Mouse (Mus musculus) heart, adult 2 months (tissue): ENCODE results near the gene Dcp1a. TPM values are rescaled to one million over a fixed set of nuclear protein-coding genes. Genes with fewer than 3 reads are reported as not detected.

ENCODE experiments used
- DNase-seq, 2 experiments: peaks; one replicate each; pipeline ENCODE4 v3.0.0; 2021
- H3K27ac ChIP-seq: fragments of 200-600 bp; 2 replicates; pipeline ENCODE4 v1.8.1; 2022
- H3K27me3 ChIP-seq: fragments of 200-500 bp; 2 replicates; pipeline ENCODE4 v1.6.1; 2012; ENCODE audit warnings: mild to moderate bottlenecking, low read length, inconsistent platforms, mixed read lengths; ENCODE audit not compliant: control insufficient read depth, insufficient read depth
- H3K36me3 ChIP-seq: fragments of 200-500 bp; 2 replicates; pipeline ENCODE4 v1.6.1; 2012; ENCODE audit warnings: low read length, inconsistent platforms; ENCODE audit not compliant: control insufficient read depth, insufficient read depth
- H3K4me1 ChIP-seq: fragments of 200-500 bp; 2 replicates; pipeline ENCODE4 v1.6.1; 2011; ENCODE audit warnings: low read length; ENCODE audit not compliant: control insufficient read depth, insufficient read depth
- H3K4me3 ChIP-seq: fragments of 200-600 bp; 2 replicates; pipeline ENCODE4 v1.8.1; 2022
- H3K79me2 ChIP-seq: fragments of 200-500 bp; replicated peaks from 2 replicates; pipeline ENCODE4 v1.6.1; 2012; ENCODE audit warnings: mild to moderate bottlenecking, inconsistent platforms, low read length, moderate library complexity, mixed read lengths; ENCODE audit not compliant: control insufficient read depth, insufficient read depth
- H3K9ac ChIP-seq: fragments of 200-500 bp; 2 replicates; pipeline ENCODE4 v1.6.1; 2012; ENCODE audit warnings: low read depth, mild to moderate bottlenecking, control low read depth, inconsistent platforms, low read length, mixed read lengths
- CTCF ChIP-seq: fragments of 200-600 bp; IDR thresholded peaks from 2 replicates; pipeline ENCODE4 v1.8.1; 2022; ENCODE audit warnings: antibody characterized with exemption, mild to moderate bottlenecking, moderate library complexity
- EP300 ChIP-seq: fragments of 200-500 bp; IDR thresholded peaks from 2 replicates; pipeline ENCODE4 v1.6.1; 2011; ENCODE audit warnings: low read depth, low read length, control low read depth; ENCODE audit not compliant: insufficient read depth
- POLR2A ChIP-seq: fragments of 200-500 bp; IDR thresholded peaks from 2 replicates; pipeline ENCODE4 v1.6.1; 2011; ENCODE audit warnings: mild to moderate bottlenecking, low read depth, low read length, control low read depth; ENCODE audit not compliant: insufficient read depth
- WGBS: fragments of 180-500 bp; shearing (Covaris S2); methylation state at CpG from one replicate; pipeline ENCODE4 v1.1.7; 2018; 5-methylcytosine and 5-hydroxymethylcytosine counted together
- intact Hi-C: fragments of 180-260 bp; cut with DNase I; formaldehyde crosslinking; loops from one replicate; pipeline ENCODE4 v1.15.1; 2025
- polyA plus RNA-seq: library from polyadenylated mRNA; depleted of rRNA; stranded (reverse); fragments of >200 nt; gene quantifications from 2 replicates; pipeline ENCODE4 v1.2.3, GENCODE M21; 2012
- total RNA-seq, 2 experiments: library from RNA; stranded (reverse); gene quantifications; 2 replicates each; pipeline ENCODE4 v1.2.3; 2021

Gene Dcp1a
- total and polyA plus RNA-seq, 3 experiments, result 9.8 to 15.4 (median 10.8) TPM

DNA sequence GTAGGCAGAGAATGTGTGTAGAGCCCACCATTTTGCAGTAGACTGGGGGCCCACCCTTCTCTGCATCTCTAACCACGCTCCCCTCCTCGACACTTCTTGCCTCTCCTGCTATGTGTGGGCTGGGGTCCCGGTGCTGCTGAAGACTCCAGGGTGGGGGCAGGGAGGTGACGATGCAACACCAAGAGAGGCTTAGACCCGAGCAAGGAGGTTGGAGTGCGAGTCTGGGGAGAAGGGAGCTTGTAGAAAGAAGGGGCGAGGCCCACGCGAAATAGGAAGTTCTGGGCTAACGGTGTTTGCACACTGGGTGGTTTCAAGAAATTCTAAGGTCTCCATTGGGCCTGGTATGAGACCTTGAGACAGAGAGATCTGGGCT, 70.4 kb downstream of the Dcp1a start:
- intact Hi-C loops, result loop anchor here (2.0 to 5.0 kb wide), 3 partner anchors 23 to 103 kb away; partner anchors contain the start of gene Dcp1a
- H3K27ac ChIP-seq, result peak overlapping the region; percentile 88
- peaks cover 9% of the 10 kb centered on the region for H3K4me1 ChIP-seq
- H3K4me3 ChIP-seq, result peak overlapping the region; percentile 58
- H3K9ac ChIP-seq, result peak overlapping the region; percentile 86
- no peaks in the 10 kb centered on the region; the same call in 1 of the 2 replicates for H3K36me3 ChIP-seq
- DNase-seq, result peak in 1 of 2 experiments; percentile 30
- TF ChIP-seq POLR2A (no peak), CTCF (no peak), EP300 (no peak)
- no peaks in the 10 kb centered on the region for H3K79me2 ChIP-seq
- WGBS, result 4% methylated on average over 10 of the region's 10 CpGs
- no peaks in the 10 kb centered on the region for H3K27me3 ChIP-seq

GRCm38 (mm10) chr14:30550232-30551070, 71.1 kb downstream of the Dcp1a start:
- Histone ChIP-seq H3K36me3 (no peaks in the 10 kb centered on the region; the same call in 1 of the 2 replicates), H3K27ac (no peak overlapping the region; the same call in 1 of the 2 replicates), H3K27me3 (no peaks in the 10 kb centered on the region), H3K4me3 (peak overlapping the region; percentile 58), H3K79me2 (no peaks in the 10 kb centered on the region), H3K4me1 (peaks cover 9% of the 10 kb centered on the region), H3K9ac (no peak overlapping the region)
- intact Hi-C loops, result no loop called here
- no peak for TF ChIP-seq CTCF
- no peak for TF ChIP-seq POLR2A
- no peak for TF ChIP-seq EP300
- 49% methylated on average over 8 of the region's 8 CpGs for WGBS
- no peak for DNase-seq

DNA sequence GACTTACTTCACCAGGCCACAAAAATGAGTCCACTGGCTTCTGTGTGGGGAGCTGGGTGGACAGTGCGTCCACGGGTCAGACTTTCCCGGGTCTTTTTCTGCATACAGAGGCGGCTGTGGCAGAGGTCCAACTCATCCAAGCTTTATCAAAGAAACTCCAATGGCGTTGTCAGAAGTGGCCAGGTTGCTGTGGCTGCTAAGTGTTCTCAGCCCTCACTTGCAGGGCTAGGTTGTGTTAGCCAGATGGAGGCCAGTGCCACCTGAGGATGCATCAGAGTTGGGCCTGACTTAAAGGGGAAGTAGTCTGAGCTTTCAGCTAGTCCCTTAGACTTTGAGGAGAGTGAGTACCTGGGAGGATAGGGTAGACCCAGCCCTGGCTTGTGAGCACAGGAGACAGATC, 72.2 kb downstream of the Dcp1a start:
- intact Hi-C loops, result no loop called here
- 20% methylated on average over 5 of the region's 5 CpGs for WGBS
- Histone ChIP-seq H3K4me1 (peaks cover 9% of the 10 kb centered on the region), H3K36me3 (no peaks in the 10 kb centered on the region; the same call in 1 of the 2 replicates), H3K4me3 (no peak overlapping the region), H3K79me2 (no peaks in the 10 kb centered on the region), H3K27ac (no peak overlapping the region), H3K27me3 (no peaks in the 10 kb centered on the region), H3K9ac (no peak overlapping the region)
- TF ChIP-seq CTCF (no peak), POLR2A (no peak), EP300 (no peak)
- peak in 1 of 2 experiments; percentile 39 for DNase-seq

DNA sequence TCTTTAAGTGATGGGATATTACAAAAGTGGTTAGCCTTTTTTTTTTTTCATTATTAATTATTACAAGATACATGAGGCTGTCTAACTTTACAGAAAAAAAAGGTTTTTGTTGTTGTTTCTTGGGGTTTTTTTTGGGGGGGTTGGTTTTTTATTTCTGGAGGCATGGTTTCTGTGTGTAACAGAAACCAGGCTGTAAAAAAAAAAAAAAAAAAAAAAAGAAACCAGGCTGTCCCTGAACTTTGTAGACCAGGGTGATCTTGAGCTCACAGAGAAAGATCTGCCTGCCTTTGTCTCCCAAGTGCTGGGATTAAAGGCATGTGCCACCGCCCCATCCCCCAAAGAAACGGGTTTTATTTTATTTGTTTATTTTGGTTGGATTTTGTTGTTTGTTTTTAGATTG, 72.6 kb downstream of the Dcp1a start:
- H3K79me2 ChIP-seq, result no peaks in the 10 kb centered on the region
- 98% methylated on average over 2 of the region's 2 CpGs for WGBS
- no peak overlapping the region for H3K27ac ChIP-seq
- H3K4me1 ChIP-seq, result peaks cover 9% of the 10 kb centered on the region
- intact Hi-C loops, result no loop called here
- no peak overlapping the region for H3K4me3 ChIP-seq
- TF ChIP-seq POLR2A, result no peak
- no peak for TF ChIP-seq EP300
- no peak for TF ChIP-seq CTCF
- H3K36me3 ChIP-seq, result no peaks in the 10 kb centered on the region; the same call in 1 of the 2 replicates
- no peaks in the 10 kb centered on the region for H3K27me3 ChIP-seq
- no peak overlapping the region for H3K9ac ChIP-seq
- no peak for DNase-seq

DNA sequence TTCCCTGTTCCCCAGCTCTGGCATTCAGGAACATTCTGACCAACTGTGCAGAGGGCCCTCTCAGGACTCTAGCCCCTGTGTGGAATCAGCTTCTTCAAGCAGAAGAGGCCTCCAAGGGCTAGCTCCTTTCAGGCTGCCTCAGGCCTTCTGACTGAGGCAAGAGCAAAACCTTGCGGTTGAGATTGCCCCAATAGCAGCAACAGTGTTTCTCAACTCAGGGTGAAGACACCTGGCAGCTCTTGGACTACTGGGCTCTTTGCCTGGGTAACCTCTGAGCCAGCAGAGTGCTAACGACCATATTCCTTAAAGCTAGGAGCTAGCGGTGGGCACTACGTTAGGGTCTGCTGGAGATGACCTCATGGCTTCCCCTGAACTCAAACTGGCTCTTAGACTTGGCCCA, 73.8 kb downstream of the Dcp1a start:
- WGBS, result 61% methylated on average over 4 of the region's 4 CpGs
- intact Hi-C loops, result no loop called here
- TF ChIP-seq EP300 (no peak), POLR2A (no peak), CTCF (no peak)

GRCm38 (mm10) chr14:30556651-30557050, 77.3 kb downstream of the Dcp1a start:
- Histone ChIP-seq H3K4me1 (peaks cover under 1% of the 10 kb centered on the region; the same call in 1 of the 2 replicates), H3K4me3 (no peak overlapping the region), H3K27ac (no peak overlapping the region), H3K9ac (no peak overlapping the region), H3K36me3 (peaks cover under 1% of the 10 kb centered on the region; the same call in 1 of the 2 replicates), H3K79me2 (no peaks in the 10 kb centered on the region), H3K27me3 (no peaks in the 10 kb centered on the region)
- intact Hi-C loops, result no loop called here
- DNase-seq, result no peak
- 67% methylated on average over 2 of the region's 2 CpGs for WGBS
- TF ChIP-seq CTCF (no peak), POLR2A (no peak), EP300 (no peak)

More for the DNA sequence above, 73.8 kb downstream of the Dcp1a start:
- no peaks in the 10 kb centered on the region for H3K27me3 ChIP-seq
- DNase-seq, result peak in 1 of 2 experiments; percentile 42
- H3K4me1 ChIP-seq, result peaks cover 9% of the 10 kb centered on the region
- H3K79me2 ChIP-seq, result no peaks in the 10 kb centered on the region
- H3K27ac ChIP-seq, result no peak overlapping the region
- H3K36me3 ChIP-seq, result no peaks in the 10 kb centered on the region; the same call in 1 of the 2 replicates
- H3K9ac ChIP-seq, result no peak overlapping the region
- no peak overlapping the region for H3K4me3 ChIP-seq
